Mouse (Mus musculus): ENCODE results near the gene Zfp84. TPM values are rescaled to one million over a fixed set of nuclear protein-coding genes. Genes with fewer than 3 reads are reported as not detected.
"Not testable (repeated sequence)": the region's sequence is repeated elsewhere in the genome, so short reads cannot be mapped to it uniquely, and the experiment has no call there.

Gene Zfp84
- polyA plus RNA-seq (2015; fragmentation: Nextera tagmentation; extraction: Ambion mirVana): 2.5 and 3.3 TPM in 2 replicates

- Histone ChIP-seq H3K36me3 (replicated peaks; ENCODE audit: insufficient read depth, low read length) (peaks cover 7% of the 10 kb centered on the region), H3K4me3 (ENCODE audit: low read depth, low read length) (peak within 1 kb of the TSS; percentile 67), H3K27me3 (ENCODE audit: insufficient read depth, low read length) (no peaks in the 10 kb centered on the region), H3K27ac (ENCODE audit: low read depth) (peak within 1 kb of the TSS; percentile 90), H3K4me2 (ENCODE audit: low read depth, low read length) (peak within 1 kb of the TSS; percentile 94), H3K9me3 (ENCODE audit: low read length) (no peaks in the 10 kb centered on the region), H3K9ac (replicated peaks) (peak within 1 kb of the TSS; percentile 65), H3K4me1 (ENCODE audit: insufficient read depth) (peaks cover 19% of the 10 kb centered on the region)
- TF ChIP-seq EP300 (IDR thresholded peaks at IDR 0.05; ENCODE audit: low read depth) (no peak), CTCF (IDR thresholded peaks at IDR 0.05; ENCODE audit: low read depth) (no peak)
- DNase-seq: peak; percentile 86
- WGBS (ENCODE audit: insufficient replicate concordance): under 1% methylated on average over 32 of the region's 32 CpGs
- ATAC-seq: peak; percentile 97
These were observed at the start of gene Zfp84 for GRCm38 (mm10) chr7:29768090-29768900. Gene Zfp84 (plus strand): TSS chr7:29768552.

- WGBS (ENCODE audit: insufficient replicate concordance): 24% methylated on average over 16 of the region's 17 CpGs
- ATAC-seq; H3K36me3 ChIP-seq (replicated peaks; ENCODE audit: insufficient read depth, low read length); H3K4me3 ChIP-seq (ENCODE audit: low read depth, low read length); H3K4me2 ChIP-seq (ENCODE audit: low read depth, low read length); H3K9ac ChIP-seq (replicated peaks); H3K27ac ChIP-seq (ENCODE audit: low read depth); H3K27me3 ChIP-seq (ENCODE audit: insufficient read depth, low read length); H3K9me3 ChIP-seq (ENCODE audit: low read length); DNase-seq; H3K4me1 ChIP-seq (ENCODE audit: insufficient read depth): not testable (repeated sequence)
These were observed 42.8 kb upstream of the Zfp84 start for GRCm38 (mm10) chr7:29725461-29726142.

GRCm38 (mm10) chr7:29726860-29727259 is 41.5 kb upstream of the Zfp84 start, which contains the start of gene Catsperg2:
Gene Catsperg2 (minus strand): TSS chr7:29727032.
- H3K4me3 ChIP-seq (ENCODE audit: low read depth, low read length): not testable (repeated sequence)
- 62% methylated on average over 11 of the region's 11 CpGs for WGBS (ENCODE audit: insufficient replicate concordance)

GRCm38 (mm10) chr7:29728055-29728454 is 40.3 kb upstream of the Zfp84 start:
- Histone ChIP-seq H3K9me3 (ENCODE audit: low read length) (peaks cover 18% of the 10 kb centered on the region), H3K27me3 (ENCODE audit: insufficient read depth, low read length) (no peaks in the 10 kb centered on the region), H3K4me2 (ENCODE audit: low read depth, low read length) (no peak overlapping the region), H3K4me1 (ENCODE audit: insufficient read depth) (no peaks in the 10 kb centered on the region), H3K36me3 (replicated peaks; ENCODE audit: insufficient read depth, low read length) (no peaks in the 10 kb centered on the region), H3K4me3 (ENCODE audit: low read depth, low read length) (no peak overlapping the region), H3K27ac (ENCODE audit: low read depth) (no peak overlapping the region), H3K9ac (replicated peaks) (no peak overlapping the region)
- DNase-seq (no peak), ATAC-seq (no peak)
- TF ChIP-seq CTCF (IDR thresholded peaks at IDR 0.05; ENCODE audit: low read depth): peak; percentile 28
- TF ChIP-seq EP300 (IDR thresholded peaks at IDR 0.05; ENCODE audit: low read depth): no peak
- WGBS (ENCODE audit: insufficient replicate concordance): 61% methylated on average over 2 of the region's 2 CpGs

More at GRCm38 (mm10) chr7:29726860-29727259, 41.5 kb upstream of the Zfp84 start, which contains the start of gene Catsperg2:
- not testable (repeated sequence) for H3K27ac ChIP-seq (ENCODE audit: low read depth); H3K36me3 ChIP-seq (replicated peaks; ENCODE audit: insufficient read depth, low read length); H3K4me2 ChIP-seq (ENCODE audit: low read depth, low read length); H3K27me3 ChIP-seq (ENCODE audit: insufficient read depth, low read length); DNase-seq; ATAC-seq; H3K9me3 ChIP-seq (ENCODE audit: low read length); H3K9ac ChIP-seq (replicated peaks); H3K4me1 ChIP-seq (ENCODE audit: insufficient read depth)

GRCm38 (mm10) chr7:29742258-29742657 is 26.1 kb upstream of the Zfp84 start:
- DNase-seq: no peak
- Histone ChIP-seq H3K27me3 (ENCODE audit: insufficient read depth, low read length) (no peaks in the 10 kb centered on the region), H3K4me3 (ENCODE audit: low read depth, low read length) (no peak overlapping the region), H3K27ac (ENCODE audit: low read depth) (no peak overlapping the region), H3K9ac (replicated peaks) (no peak overlapping the region), H3K4me1 (ENCODE audit: insufficient read depth) (no peaks in the 10 kb centered on the region), H3K36me3 (replicated peaks; ENCODE audit: insufficient read depth, low read length) (no peaks in the 10 kb centered on the region), H3K9me3 (ENCODE audit: low read length) (0 out of 2 replicates have a peak, but pooled peaks cover 6% of the 10 kb centered on the region), H3K4me2 (ENCODE audit: low read depth, low read length) (no peak overlapping the region)
- no peak for TF ChIP-seq CTCF (IDR thresholded peaks at IDR 0.05; ENCODE audit: low read depth)
- TF ChIP-seq EP300 (IDR thresholded peaks at IDR 0.05; ENCODE audit: low read depth): no peak
- 62% methylated on average over 3 of the region's 3 CpGs for WGBS (ENCODE audit: insufficient replicate concordance)
- ATAC-seq: peak; percentile 71

GRCm38 (mm10) chr7:29760476-29760875 is 7.9 kb upstream of the Zfp84 start:
- no peaks in the 10 kb centered on the region for H3K4me1 ChIP-seq (ENCODE audit: insufficient read depth)
- no peaks in the 10 kb centered on the region for H3K27me3 ChIP-seq (ENCODE audit: insufficient read depth, low read length)
- no peak for DNase-seq
- no peaks in the 10 kb centered on the region for H3K36me3 ChIP-seq (replicated peaks; ENCODE audit: insufficient read depth, low read length)
- H3K9ac ChIP-seq (replicated peaks): no peak overlapping the region
- no peak overlapping the region for H3K27ac ChIP-seq (ENCODE audit: low read depth)
- no peak overlapping the region for H3K4me2 ChIP-seq (ENCODE audit: low read depth, low read length)
- no peak overlapping the region for H3K4me3 ChIP-seq (ENCODE audit: low read depth, low read length)
- TF ChIP-seq EP300 (IDR thresholded peaks at IDR 0.05; ENCODE audit: low read depth): no peak
- no peak for TF ChIP-seq CTCF (IDR thresholded peaks at IDR 0.05; ENCODE audit: low read depth)
- no peak for ATAC-seq
- peaks cover 6% of the 10 kb centered on the region; the same call in 1 of the 2 replicates for H3K9me3 ChIP-seq (ENCODE audit: low read length)
- 76% methylated on average over 5 of the region's 5 CpGs for WGBS (ENCODE audit: insufficient replicate concordance)

Data from liver, postnatal 0 days (tissue).